Mouse (Mus musculus): ENCODE measurements at regions not wholly inside any gene's neighbourhood (a gene's known extent, or its start where the extent isn't known, plus 50 kb on each side); places are given as distances from the start of the nearest gene placed in this dataset.
"Not testable (repeated sequence)": the region's sequence is repeated elsewhere in the genome, so short reads cannot be mapped to it uniquely, and the experiment has no call there.

DNA sequence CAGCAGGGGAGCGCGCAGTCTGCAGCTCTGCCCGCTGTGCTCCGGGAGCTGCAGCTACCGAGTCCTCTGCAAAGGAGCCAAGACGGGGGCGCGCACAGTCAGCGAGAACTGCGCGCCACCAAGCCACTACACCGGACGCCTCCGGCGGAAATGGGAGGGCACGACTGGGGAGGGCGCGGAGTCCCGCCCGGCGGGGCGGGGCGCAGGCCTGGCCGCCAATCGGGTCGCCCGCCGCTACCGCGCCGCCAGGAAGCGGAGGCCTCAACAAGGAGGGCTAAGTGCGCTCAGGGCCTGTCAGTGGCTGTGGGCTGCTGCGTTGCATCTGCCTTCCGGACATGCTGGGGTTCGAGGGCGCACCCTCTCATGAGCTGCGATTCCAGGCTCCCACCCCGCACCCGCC, 481.7 kb upstream of the Ywhaq start:
- intact Hi-C loops (cut with DNase I): not testable (repeated sequence)
- DNase-seq: peak in 1 of 2 experiments; percentile 1

Measured in heart, postnatal 10 days (tissue).